Mouse (Mus musculus) heart, embryonic 14.5 days (tissue): ENCODE data around the gene Ctnnd2. TPM values are rescaled to one million over a fixed set of nuclear protein-coding genes. Genes with fewer than 3 reads are reported as not detected.

ENCODE experiments used
- ATAC-seq: fragments of 200-750 bp; cut with Nextera tagmentation; 2 replicates; pipeline ENCODE4 v1.8.0; 2017; ENCODE audit warnings: low read depth, moderate TSS enrichment; ENCODE audit not compliant: insufficient number of reproducible peaks, insufficient read depth, low FRiP score
- H3K27ac ChIP-seq, 2 experiments: fragments of 200-500 bp in 1 of 2; fragments of 300-500 bp in 1 of 2; sonication (generic) in 1 of 2; replicated peaks in 1 of 2; 2 replicates each; pipeline ENCODE4 v1.5.1; 2012 to 2014; ENCODE audit warnings: low read depth in 2 of 2, low read length in 2 of 2, control low read depth in 1 of 2, mild to moderate bottlenecking in 1 of 2, mixed read lengths in 1 of 2; ENCODE audit not compliant: control insufficient read depth in 1 of 2, insufficient read depth in 1 of 2
- H3K27me3 ChIP-seq: fragments of 300-500 bp; sonication (generic); 2 replicates; pipeline ENCODE4 v1.6.1; 2014; ENCODE audit warnings: mild to moderate bottlenecking, low read length, control low read depth; ENCODE audit not compliant: control insufficient read depth, insufficient read depth
- H3K36me3 ChIP-seq: fragments of 300-500 bp; sonication (generic); 2 replicates; pipeline ENCODE4 v1.6.1; 2014; ENCODE audit warnings: mild to moderate bottlenecking, control low read depth, low read length, mixed read lengths; ENCODE audit not compliant: control insufficient read depth, insufficient read depth
- H3K4me1 ChIP-seq, 2 experiments: fragments of 200-500 bp in 1 of 2; fragments of 300-500 bp in 1 of 2; sonication (generic) in 1 of 2; 2 replicates each; pipeline ENCODE4 v1.6.1; 2012 to 2014; ENCODE audit warnings: low read length in 2 of 2, control low read depth in 1 of 2, mixed read lengths in 1 of 2; ENCODE audit not compliant: control insufficient read depth in 2 of 2, insufficient read depth in 2 of 2
- H3K4me2 ChIP-seq: fragments of 300-500 bp; sonication (generic); 2 replicates; pipeline ENCODE4 v1.6.1; 2014; ENCODE audit warnings: mild to moderate bottlenecking, low read length
- H3K4me3 ChIP-seq, 2 experiments: fragments of 200-500 bp in 1 of 2; fragments of 300-500 bp in 1 of 2; sonication (generic) in 1 of 2; 2 replicates each; pipeline ENCODE4 v1.5.1; 2012 to 2014; ENCODE audit warnings: low read length in 2 of 2, mild to moderate bottlenecking in 2 of 2, control low read depth in 1 of 2, low read depth in 1 of 2, moderate library complexity in 1 of 2; ENCODE audit not compliant: control insufficient read depth in 1 of 2, insufficient read depth in 1 of 2
- H3K9ac ChIP-seq: fragments of 300-500 bp; sonication (generic); 2 replicates; pipeline ENCODE4 v1.6.1; 2014; ENCODE audit warnings: mild to moderate bottlenecking, low read length
- H3K9me3 ChIP-seq: fragments of 300-500 bp; sonication (generic); 2 replicates; pipeline ENCODE4 v1.6.1; 2016; ENCODE audit warnings: low read length, control low read depth; ENCODE audit not compliant: control insufficient read depth
- WGBS: fragments of 180-500 bp; shearing (Covaris S2); extraction: QIAGEN DNeasy Blood & Tissue Kit; methylation state at CpG from one replicate; pipeline ENCODE4 v1.1.7; 2014; 5-methylcytosine and 5-hydroxymethylcytosine counted together
- polyA plus RNA-seq: library from polyadenylated mRNA; unstranded; fragments of >200 nt; fragmentation: Nextera tagmentation; extraction: Ambion mirVana; gene quantifications from 2 replicates; pipeline ENCODE4 v1.2.1, GENCODE M21; 2014

The Ctnnd2 gene
- polyA plus RNA-seq, 1 experiment from 2014 or later, result 0.61 TPM

- no peaks in the 10 kb centered on the region for H3K4me1 ChIP-seq
- no peak overlapping the region for H3K4me3 ChIP-seq
- H3K9me3 ChIP-seq, result no peaks in the 10 kb centered on the region
- H3K36me3 ChIP-seq, result no peaks in the 10 kb centered on the region
- H3K4me2 ChIP-seq, result no peak overlapping the region
- H3K27me3 ChIP-seq, result no peaks in the 10 kb centered on the region
- ATAC-seq, result no peak
- H3K27ac ChIP-seq, result no peak overlapping the region
- H3K9ac ChIP-seq, result no peak overlapping the region
- 81% methylated on average over 10 of the region's 10 CpGs for WGBS
Observed at GRCm38 (mm10) chr15:30268822-30269221, 96.4 kb downstream of the Ctnnd2 start.

- no peaks in the 10 kb centered on the region for H3K4me1 ChIP-seq
- H3K9ac ChIP-seq, result no peak overlapping the region
- H3K4me2 ChIP-seq, result no peak overlapping the region
- no peaks in the 10 kb centered on the region for H3K36me3 ChIP-seq
- H3K4me3 ChIP-seq, result no peak overlapping the region
- H3K9me3 ChIP-seq, result no peaks in the 10 kb centered on the region
- no peaks in the 10 kb centered on the region for H3K27me3 ChIP-seq
- H3K27ac ChIP-seq, result no peak overlapping the region
- 70% methylated on average over 8 of the region's 8 CpGs for WGBS
- ATAC-seq, result no peak
Observed at GRCm38 (mm10) chr15:30271141-30271572, 98.8 kb downstream of the Ctnnd2 start.

GRCm38 (mm10) chr15:30272326-30272725 lies 99.9 kb downstream of the Ctnnd2 start:
- Histone ChIP-seq H3K9ac (no peak overlapping the region), H3K27ac (no peak overlapping the region), H3K9me3 (no peaks in the 10 kb centered on the region), H3K36me3 (no peaks in the 10 kb centered on the region), H3K4me1 (no peaks in the 10 kb centered on the region), H3K4me3 (no peak overlapping the region), H3K27me3 (no peaks in the 10 kb centered on the region), H3K4me2 (no peak overlapping the region)
- WGBS, result 81% methylated on average over 4 of the region's 4 CpGs
- ATAC-seq, result no peak

- H3K36me3 ChIP-seq, result no peaks in the 10 kb centered on the region
- no peaks in the 10 kb centered on the region for H3K27me3 ChIP-seq
- H3K27ac ChIP-seq, result no peak overlapping the region
- no peak overlapping the region for H3K4me3 ChIP-seq
- 78% methylated on average over 5 of the region's 5 CpGs for WGBS
- H3K9ac ChIP-seq, result no peak overlapping the region
- no peaks in the 10 kb centered on the region for H3K4me1 ChIP-seq
- no peaks in the 10 kb centered on the region for H3K9me3 ChIP-seq
- ATAC-seq, result no peak
- no peak overlapping the region for H3K4me2 ChIP-seq
Observed at GRCm38 (mm10) chr15:30275721-30276120, 103.3 kb downstream of the Ctnnd2 start.

- Histone ChIP-seq H3K9ac (no peak overlapping the region), H3K9me3 (no peaks in the 10 kb centered on the region), H3K4me1 (no peaks in the 10 kb centered on the region), H3K4me2 (no peak overlapping the region), H3K36me3 (no peaks in the 10 kb centered on the region), H3K4me3 (no peak overlapping the region), H3K27me3 (no peaks in the 10 kb centered on the region), H3K27ac (no peak overlapping the region)
- no peak for ATAC-seq
- WGBS, result 68% methylated on average over 4 of the region's 4 CpGs
Observed at GRCm38 (mm10) chr15:30276691-30277090, 104.3 kb downstream of the Ctnnd2 start.

GRCm38 (mm10) chr15:30278610-30279009 lies 106.2 kb downstream of the Ctnnd2 start:
- no peak overlapping the region for H3K27ac ChIP-seq
- H3K4me3 ChIP-seq, result no peak overlapping the region
- H3K4me1 ChIP-seq, result no peaks in the 10 kb centered on the region
- H3K9ac ChIP-seq, result no peak overlapping the region
- 82% methylated on average over 4 of the region's 4 CpGs for WGBS
- no peak for ATAC-seq
- H3K9me3 ChIP-seq, result no peaks in the 10 kb centered on the region
- no peaks in the 10 kb centered on the region for H3K36me3 ChIP-seq
- no peaks in the 10 kb centered on the region for H3K27me3 ChIP-seq
- no peak overlapping the region for H3K4me2 ChIP-seq

- Histone ChIP-seq H3K9ac (no peak overlapping the region), H3K4me3 (no peak overlapping the region), H3K27ac (no peak overlapping the region), H3K4me1 (no peaks in the 10 kb centered on the region), H3K36me3 (no peaks in the 10 kb centered on the region), H3K27me3 (no peaks in the 10 kb centered on the region), H3K4me2 (no peak overlapping the region), H3K9me3 (no peaks in the 10 kb centered on the region)
- no peak for ATAC-seq
- 81% methylated on average over 15 of the region's 15 CpGs for WGBS
Observed at GRCm38 (mm10) chr15:30285572-30286244, 113.3 kb downstream of the Ctnnd2 start.

- Histone ChIP-seq H3K27ac (no peak overlapping the region), H3K27me3 (no peaks in the 10 kb centered on the region), H3K4me2 (no peak overlapping the region), H3K4me3 (no peak overlapping the region), H3K36me3 (no peaks in the 10 kb centered on the region), H3K9me3 (no peaks in the 10 kb centered on the region), H3K4me1 (no peaks in the 10 kb centered on the region), H3K9ac (no peak overlapping the region)
- ATAC-seq, result no peak
- 84% methylated on average over 7 of the region's 7 CpGs for WGBS
Observed at GRCm38 (mm10) chr15:30286245-30286642, 113.9 kb downstream of the Ctnnd2 start.
